Mouse (Mus musculus) neural tube, embryonic 15.5 days (tissue): ENCODE results near the gene Lrrn4. TPM values are rescaled to one million over a fixed set of nuclear protein-coding genes. Genes with fewer than 3 reads are reported as not detected.

Experiments
- ATAC-seq: fragments of 200-750 bp; cut with Nextera tagmentation; 2 replicates; pipeline ENCODE4 v1.8.0; 2017; ENCODE audit warnings: mild to moderate bottlenecking, moderate TSS enrichment, moderate library complexity; ENCODE audit not compliant: low FRiP score
- H3K27ac ChIP-seq: fragments of 300-500 bp; sonication (generic); replicated peaks from 2 replicates; pipeline ENCODE4 v1.5.1; 2015; ENCODE audit warnings: mild to moderate bottlenecking, inconsistent platforms
- H3K27me3 ChIP-seq: fragments of 300-500 bp; sonication (generic); replicated peaks from 2 replicates; pipeline ENCODE4 v1.6.1; 2015; ENCODE audit warnings: inconsistent platforms
- H3K36me3 ChIP-seq: fragments of 300-500 bp; sonication (generic); 2 replicates; pipeline ENCODE4 v1.6.1; 2015; ENCODE audit warnings: inconsistent platforms
- H3K4me1 ChIP-seq: fragments of 300-500 bp; sonication (generic); 2 replicates; pipeline ENCODE4 v1.6.1; 2015; ENCODE audit warnings: inconsistent platforms
- H3K4me2 ChIP-seq: fragments of 300-500 bp; sonication (generic); 2 replicates; pipeline ENCODE4 v1.6.1; 2015; ENCODE audit warnings: inconsistent platforms, mild to moderate bottlenecking, moderate library complexity
- H3K4me3 ChIP-seq: fragments of 300-500 bp; sonication (generic); replicated peaks from 2 replicates; pipeline ENCODE4 v1.5.1; 2015; ENCODE audit warnings: mild to moderate bottlenecking, inconsistent platforms
- H3K9ac ChIP-seq: fragments of 300-500 bp; sonication (generic); replicated peaks from 2 replicates; pipeline ENCODE4 v1.6.1; 2015; ENCODE audit warnings: mild to moderate bottlenecking, inconsistent platforms
- H3K9me3 ChIP-seq: fragments of 300-500 bp; sonication (generic); replicated peaks from 2 replicates; pipeline ENCODE4 v1.6.1; 2016; ENCODE audit warnings: inconsistent platforms
- WGBS: fragments of 180-500 bp; shearing (Covaris S2); methylation state at CpG from one replicate; pipeline ENCODE4 v1.1.7; 2015; ENCODE audit warnings: mixed read lengths; 5-methylcytosine and 5-hydroxymethylcytosine counted together
- polyA plus RNA-seq: library from polyadenylated mRNA; unstranded; fragments of >200 nt; fragmentation: Nextera tagmentation; extraction: Ambion mirVana; gene quantifications from 2 replicates; pipeline ENCODE4 v1.2.1, GENCODE M21; 2015

Gene Lrrn4
- 1.2 and 2.6 TPM in 2 replicates for polyA plus RNA-seq

DNA sequence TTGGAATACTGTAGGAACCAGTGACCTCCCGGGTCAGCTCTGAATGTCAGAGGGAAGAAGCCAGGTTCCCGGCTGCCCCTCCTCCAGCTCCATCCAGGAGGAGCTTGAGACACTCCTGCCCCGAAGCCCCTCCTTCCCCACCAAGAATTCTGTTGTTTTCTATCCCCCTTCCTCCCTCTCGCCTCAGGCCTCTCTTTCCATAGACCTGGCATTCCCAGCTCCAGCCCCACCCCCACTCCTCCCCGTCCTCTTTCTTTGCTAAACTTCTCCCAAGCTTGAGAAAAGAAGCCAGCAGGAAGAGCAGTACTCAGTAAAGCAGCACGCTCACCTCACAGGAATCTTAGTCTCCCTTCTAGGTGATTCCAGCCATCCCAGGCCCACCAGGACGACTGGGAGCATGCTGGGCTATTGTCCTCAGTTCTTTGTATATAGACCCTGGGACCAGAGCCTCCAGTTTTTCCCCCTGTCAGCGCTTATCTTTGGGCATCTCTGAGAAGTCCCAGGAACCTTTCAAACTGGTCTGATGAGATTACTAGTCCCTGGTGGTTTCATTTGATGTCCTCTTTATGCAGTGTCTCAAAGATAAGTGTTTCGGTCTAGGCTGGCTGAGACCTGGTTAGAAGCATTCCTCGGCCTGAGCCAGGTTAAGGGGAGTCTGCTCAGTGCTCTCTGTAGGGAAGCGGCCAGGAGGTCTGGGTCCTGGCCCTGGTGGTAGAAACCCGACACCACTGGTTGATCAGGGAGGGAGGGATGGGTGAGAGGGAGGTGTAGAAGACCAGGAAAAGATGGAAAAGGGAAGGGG lies at the start of gene Lrrn4:
Lrrn4 (minus strand) TSS at position 48 of the 802 bp plus-strand sequence.
- Histone ChIP-seq H3K36me3 (no peaks in the 10 kb centered on the region), H3K27ac (no peak within 1 kb of the TSS), H3K9me3 (no peaks in the 10 kb centered on the region), H3K9ac (peak within 1 kb of the TSS; percentile 57), H3K4me1 (peaks cover 23% of the 10 kb centered on the region), H3K4me3 (peak within 1 kb of the TSS; percentile 65), H3K4me2 (peak within 1 kb of the TSS; percentile 98), H3K27me3 (peaks cover 44% of the 10 kb centered on the region)
- no peak for ATAC-seq
- WGBS: 6% methylated on average over 12 of the region's 12 CpGs

DNA sequence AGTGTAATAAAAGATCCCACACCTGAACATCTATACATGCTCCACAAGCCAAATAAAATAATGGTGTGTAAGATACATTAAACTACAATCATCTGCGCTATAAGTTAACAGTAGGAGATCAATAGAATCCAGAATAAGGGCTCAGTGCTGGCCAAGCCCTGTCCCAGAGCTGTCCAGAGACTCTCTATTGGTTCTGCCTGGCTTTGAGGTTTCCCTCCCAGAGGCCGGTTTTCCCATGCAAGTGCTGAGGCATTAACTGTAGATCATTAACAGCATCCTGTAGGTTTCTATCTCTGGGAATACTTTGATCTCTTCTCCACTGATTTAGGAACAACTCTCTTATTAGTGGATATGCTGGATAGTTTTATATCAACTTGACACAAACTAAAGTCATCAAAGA lies 48.3 kb upstream of the Lrrn4 start:
- no peaks in the 10 kb centered on the region for H3K9me3 ChIP-seq
- H3K4me1 ChIP-seq: no peaks in the 10 kb centered on the region
- ATAC-seq: no peak
- no peak overlapping the region for H3K4me3 ChIP-seq
- no peaks in the 10 kb centered on the region for H3K27me3 ChIP-seq
- no peak overlapping the region for H3K9ac ChIP-seq
- H3K27ac ChIP-seq: no peak overlapping the region
- no peak overlapping the region for H3K4me2 ChIP-seq
- no peaks in the 10 kb centered on the region for H3K36me3 ChIP-seq
- WGBS: 82% methylated on average over 2 of the region's 2 CpGs

DNA sequence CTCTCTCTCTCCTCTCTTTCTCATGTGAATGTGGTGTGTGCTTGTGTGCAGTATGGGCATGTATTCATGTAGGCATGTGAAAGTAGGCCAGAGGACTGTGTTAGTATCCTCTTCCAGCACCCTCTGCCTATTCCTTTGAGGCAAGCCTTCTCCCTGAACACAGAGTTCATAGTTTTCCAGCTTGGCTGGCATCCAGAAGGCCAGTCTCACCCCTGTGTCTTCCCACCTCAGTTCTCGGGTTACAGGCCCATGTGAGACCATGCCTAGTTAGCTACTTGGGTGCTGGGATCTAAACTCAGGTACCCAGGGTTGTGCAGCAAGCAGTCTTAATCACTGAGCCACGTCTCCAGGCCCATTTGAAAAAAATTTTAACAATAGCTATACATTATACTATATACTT lies 47.2 kb upstream of the Lrrn4 start:
- no peaks in the 10 kb centered on the region for H3K9me3 ChIP-seq
- H3K4me2 ChIP-seq: no peak overlapping the region
- H3K4me1 ChIP-seq: no peaks in the 10 kb centered on the region
- H3K27ac ChIP-seq: no peak overlapping the region
- H3K4me3 ChIP-seq: no peak overlapping the region
- ATAC-seq: no peak
- 64% methylated on average over 2 of the region's 2 CpGs for WGBS
- H3K9ac ChIP-seq: no peak overlapping the region
- no peaks in the 10 kb centered on the region for H3K36me3 ChIP-seq
- H3K27me3 ChIP-seq: no peaks in the 10 kb centered on the region

DNA sequence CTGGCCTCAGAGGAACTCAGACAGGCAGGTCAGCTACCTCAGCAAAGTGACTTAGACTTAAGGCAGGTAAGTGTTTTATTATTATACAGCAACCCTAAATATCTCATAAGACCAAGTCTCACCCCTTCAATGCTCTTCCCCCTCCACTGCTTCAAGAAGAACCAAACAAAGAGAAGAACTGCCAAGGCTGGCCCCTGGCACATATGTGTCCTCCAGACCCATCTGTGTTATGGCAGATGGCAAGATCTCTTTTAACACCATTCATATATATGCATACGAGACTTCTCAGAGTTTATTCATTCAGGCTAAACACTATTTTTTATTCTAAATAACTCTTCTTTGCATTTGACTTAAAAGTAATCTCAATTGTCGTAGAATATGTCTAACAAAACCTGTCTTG lies 46.6 kb upstream of the Lrrn4 start:
- 73% methylated on average over 2 of the region's 2 CpGs for WGBS
- Histone ChIP-seq H3K4me1 (no peaks in the 10 kb centered on the region), H3K27ac (no peak overlapping the region), H3K27me3 (no peaks in the 10 kb centered on the region), H3K4me2 (no peak overlapping the region), H3K36me3 (no peaks in the 10 kb centered on the region), H3K4me3 (no peak overlapping the region), H3K9me3 (no peaks in the 10 kb centered on the region), H3K9ac (no peak overlapping the region)
- ATAC-seq: no peak

DNA sequence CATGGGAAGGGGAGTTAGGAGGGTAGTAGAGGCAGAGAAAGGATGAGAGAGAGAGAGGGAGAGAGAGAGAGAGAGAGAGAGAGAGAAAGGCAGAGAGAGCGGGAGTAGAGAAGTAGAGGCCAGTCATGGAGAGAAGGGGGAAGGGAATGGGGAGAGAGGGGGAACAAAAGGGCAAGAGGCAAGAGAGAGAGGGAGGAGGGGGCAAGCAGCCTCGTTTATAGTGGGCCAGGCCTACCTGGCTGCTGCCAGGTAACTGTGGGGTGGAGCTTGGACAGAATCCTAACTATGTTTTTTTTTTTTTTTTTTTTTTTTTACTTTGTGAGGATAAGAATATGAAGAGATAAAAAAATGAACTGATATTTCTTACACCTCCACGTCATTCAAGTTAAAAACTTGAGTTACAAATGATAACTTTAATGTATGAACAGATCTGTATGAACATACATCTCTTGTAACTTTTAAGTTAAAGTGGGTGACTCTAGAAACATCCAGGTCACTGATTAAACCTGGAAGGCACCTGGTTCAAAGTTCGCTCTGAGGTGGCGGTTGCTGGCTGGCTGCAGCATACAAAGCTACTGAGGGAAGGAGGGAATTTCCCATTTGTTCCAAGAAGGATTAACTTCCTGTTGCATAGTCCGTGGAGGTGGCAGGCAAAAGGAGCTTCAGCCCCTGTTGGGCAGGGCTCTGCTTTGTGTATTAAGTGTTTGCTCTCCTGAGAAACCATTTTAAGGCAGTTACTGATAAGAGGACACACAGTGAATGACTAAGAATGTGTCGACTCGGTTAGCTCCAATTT lies 42.8 kb upstream of the Lrrn4 start:
- no peak overlapping the region for H3K27ac ChIP-seq
- H3K4me1 ChIP-seq: no peaks in the 10 kb centered on the region
- no peak overlapping the region for H3K9ac ChIP-seq
- H3K4me3 ChIP-seq: no peak overlapping the region
- no peaks in the 10 kb centered on the region for H3K36me3 ChIP-seq
- H3K4me2 ChIP-seq: no peak overlapping the region
- no peaks in the 10 kb centered on the region for H3K27me3 ChIP-seq
- H3K9me3 ChIP-seq: no peaks in the 10 kb centered on the region
- WGBS: 63% methylated on average over 8 of the region's 8 CpGs
- ATAC-seq: no peak

DNA sequence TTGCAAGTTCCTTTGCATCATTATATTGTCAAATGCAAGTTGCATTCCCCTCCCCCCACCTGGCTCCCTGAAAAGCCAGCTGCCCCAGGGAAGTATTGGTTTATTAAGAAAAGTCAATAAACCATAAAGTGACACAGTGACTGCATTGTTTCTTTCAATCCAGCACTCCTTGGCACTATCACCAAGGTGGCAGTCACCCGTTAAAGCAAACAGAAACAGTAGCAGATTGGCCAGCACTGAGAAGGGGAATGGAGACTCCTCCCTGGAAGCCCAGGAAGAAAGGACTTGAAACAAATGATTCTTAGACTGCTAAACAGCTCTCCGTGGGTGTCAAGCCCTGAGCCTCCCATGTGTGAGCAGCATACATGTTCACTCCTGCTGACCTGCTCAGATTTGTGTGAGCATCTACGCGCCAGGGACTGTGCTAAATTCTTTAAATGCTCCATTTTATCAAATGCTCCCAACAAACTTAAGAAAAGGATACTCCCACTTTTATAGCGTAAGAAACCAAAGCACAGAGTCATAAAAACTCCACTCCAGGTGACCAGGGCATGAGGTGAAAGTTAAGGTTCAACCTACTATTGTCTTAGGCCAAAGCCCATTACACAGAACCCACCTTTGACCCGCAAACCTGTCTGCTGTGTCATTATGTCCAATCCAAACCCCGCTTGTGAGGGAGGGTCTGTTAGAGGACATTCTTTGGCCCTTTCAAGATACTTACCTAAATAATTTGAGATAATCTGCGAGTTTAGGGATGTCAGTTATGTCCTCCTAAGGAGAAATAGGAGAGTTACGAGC lies 41.6 kb upstream of the Lrrn4 start:
- Histone ChIP-seq H3K9ac (no peak overlapping the region), H3K27ac (no peak overlapping the region), H3K4me3 (no peak overlapping the region), H3K4me1 (no peaks in the 10 kb centered on the region), H3K36me3 (no peaks in the 10 kb centered on the region), H3K9me3 (no peaks in the 10 kb centered on the region), H3K27me3 (no peaks in the 10 kb centered on the region), H3K4me2 (no peak overlapping the region)
- 71% methylated on average over 9 of the region's 9 CpGs for WGBS
- no peak for ATAC-seq

DNA sequence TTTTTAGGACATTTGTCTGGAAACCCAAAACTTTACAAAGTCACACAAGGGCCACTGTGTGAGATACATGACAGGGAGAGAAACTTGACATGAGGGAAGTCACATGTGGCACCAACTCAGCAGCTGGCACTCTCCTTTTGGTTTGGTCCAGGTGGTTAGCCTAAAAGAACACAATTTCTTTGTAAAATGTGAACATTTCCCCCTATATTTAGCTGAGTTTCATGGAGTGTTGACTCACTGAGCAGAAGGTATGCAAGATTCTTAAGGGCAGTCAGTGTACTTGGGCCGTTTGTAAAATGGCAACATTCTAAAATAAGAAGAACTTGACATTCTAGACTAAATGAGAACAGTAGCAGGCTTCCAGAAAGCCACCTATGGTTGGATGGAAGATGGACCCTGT lies 34.1 kb upstream of the Lrrn4 start:
- H3K27ac ChIP-seq: no peak overlapping the region
- WGBS: 83% methylated on average over 1 of the region's 1 CpGs
- H3K9me3 ChIP-seq: no peaks in the 10 kb centered on the region

DNA sequence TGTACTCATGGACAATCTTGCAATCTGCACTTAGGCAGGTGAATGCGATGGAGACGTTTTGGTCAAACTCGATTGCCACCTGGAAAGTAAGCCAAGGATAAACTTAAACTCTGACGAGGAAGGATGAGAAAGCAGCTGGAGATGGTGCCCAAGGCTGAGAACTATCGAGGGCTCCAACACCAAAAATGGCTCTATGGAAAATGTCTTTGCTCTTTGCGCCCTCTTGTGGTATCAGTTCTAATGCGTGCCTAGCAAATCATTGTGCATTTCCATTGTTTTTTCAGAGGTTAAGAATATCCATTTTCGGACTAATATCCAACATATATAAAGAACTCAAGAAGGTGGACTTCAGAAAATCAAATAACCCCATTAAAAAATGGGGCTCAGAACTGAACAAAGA lies 26.1 kb upstream of the Lrrn4 start:
- Histone ChIP-seq H3K4me1 (no peaks in the 10 kb centered on the region), H3K4me2 (no peak overlapping the region), H3K4me3 (no peak overlapping the region), H3K9me3 (no peaks in the 10 kb centered on the region), H3K27me3 (no peaks in the 10 kb centered on the region), H3K36me3 (no peaks in the 10 kb centered on the region), H3K9ac (no peak overlapping the region), H3K27ac (no peak overlapping the region)
- 29% methylated on average over 8 of the region's 8 CpGs for WGBS
- no peak for ATAC-seq

More for the DNA sequence above, 34.1 kb upstream of the Lrrn4 start:
- no peak overlapping the region for H3K4me2 ChIP-seq
- H3K4me3 ChIP-seq: no peak overlapping the region
- H3K4me1 ChIP-seq: no peaks in the 10 kb centered on the region
- H3K36me3 ChIP-seq: no peaks in the 10 kb centered on the region
- no peak for ATAC-seq
- H3K9ac ChIP-seq: no peak overlapping the region
- H3K27me3 ChIP-seq: no peaks in the 10 kb centered on the region

DNA sequence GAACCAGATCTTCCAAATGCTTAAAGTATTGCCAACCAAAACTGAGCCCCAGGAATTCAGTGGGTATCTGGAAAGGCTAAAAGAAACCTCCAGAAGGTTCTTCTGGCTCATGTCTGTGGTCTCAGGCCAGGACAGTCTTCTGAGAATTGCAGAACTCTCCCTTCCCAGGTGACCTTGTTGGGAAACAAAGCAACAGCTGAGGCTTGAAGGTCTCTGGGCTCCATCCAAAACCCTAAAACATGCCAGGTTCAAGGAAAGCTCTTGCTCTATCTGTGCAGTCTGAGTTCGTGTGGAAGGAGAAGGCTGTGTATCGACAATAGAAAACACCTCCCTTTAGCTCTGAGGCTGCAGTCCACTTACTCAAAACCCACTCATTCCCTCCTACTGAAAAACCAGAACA lies 24.3 kb upstream of the Lrrn4 start:
- Histone ChIP-seq H3K9me3 (no peaks in the 10 kb centered on the region), H3K36me3 (no peaks in the 10 kb centered on the region), H3K4me1 (no peaks in the 10 kb centered on the region), H3K9ac (no peak overlapping the region), H3K4me3 (no peak overlapping the region), H3K4me2 (no peak overlapping the region), H3K27ac (no peak overlapping the region), H3K27me3 (no peaks in the 10 kb centered on the region)
- no peak for ATAC-seq
- 78% methylated on average over 2 of the region's 2 CpGs for WGBS

DNA sequence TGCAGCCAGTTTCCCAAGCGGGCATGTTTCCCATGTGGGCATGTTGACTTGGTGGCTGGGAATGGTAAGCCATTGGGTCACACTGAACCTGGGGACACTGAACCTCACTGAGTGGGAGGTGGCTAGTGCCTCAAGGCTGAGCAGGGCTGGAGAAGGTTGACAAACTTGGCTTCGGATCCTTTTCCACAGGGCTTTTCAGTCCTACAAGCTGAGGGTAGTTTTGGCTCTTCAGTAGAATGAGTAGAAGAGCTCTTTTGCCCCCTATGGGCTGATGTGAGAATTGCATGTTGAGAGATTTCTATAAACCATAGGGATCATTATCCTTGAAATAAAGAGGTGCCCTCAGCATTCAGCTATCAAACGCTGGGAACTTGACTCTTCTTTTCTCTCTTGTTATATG lies 22.8 kb upstream of the Lrrn4 start:
- 0 out of 2 replicates have a peak, but pooled peaks have one; percentile 41 for ATAC-seq

DNA sequence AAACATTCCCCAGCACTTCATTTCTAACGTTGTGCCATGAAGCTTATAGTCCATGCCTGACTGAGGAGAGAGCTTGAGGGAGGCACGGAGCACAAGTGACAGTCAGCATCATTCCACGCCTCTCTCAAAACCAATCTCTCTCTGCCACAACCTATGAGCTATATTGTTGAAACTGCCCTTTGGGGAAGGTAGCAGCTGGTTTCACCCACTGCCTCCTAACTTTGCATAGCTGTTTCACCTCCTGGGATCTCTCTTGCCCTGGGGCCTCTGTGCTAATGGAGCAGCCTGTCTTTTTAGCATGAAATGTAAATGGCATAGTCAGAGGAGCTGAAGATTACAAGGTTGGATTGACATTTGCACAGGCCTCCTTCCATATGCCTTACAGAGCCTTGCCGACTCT lies 21.4 kb upstream of the Lrrn4 start:
- Histone ChIP-seq H3K27me3 (no peaks in the 10 kb centered on the region), H3K27ac (no peak overlapping the region), H3K4me2 (no peak overlapping the region), H3K9me3 (no peaks in the 10 kb centered on the region), H3K36me3 (no peaks in the 10 kb centered on the region), H3K9ac (no peak overlapping the region), H3K4me3 (no peak overlapping the region), H3K4me1 (no peaks in the 10 kb centered on the region)
- 45% methylated on average over 4 of the region's 4 CpGs for WGBS
- ATAC-seq: no peak

More for the DNA sequence above, 22.8 kb upstream of the Lrrn4 start:
- Histone ChIP-seq H3K36me3 (no peaks in the 10 kb centered on the region), H3K27ac (no peak overlapping the region), H3K4me3 (no peak overlapping the region), H3K9me3 (no peaks in the 10 kb centered on the region), H3K4me1 (no peaks in the 10 kb centered on the region), H3K4me2 (no peak overlapping the region), H3K9ac (no peak overlapping the region), H3K27me3 (no peaks in the 10 kb centered on the region)
- 38% methylated on average over 3 of the region's 3 CpGs for WGBS
